Mouse (Mus musculus) thymus, adult 2 months (tissue): Measurements from ENCODE around the gene Slc25a39. TPM values are rescaled to one million over a fixed set of nuclear protein-coding genes. Genes with fewer than 3 reads are reported as not detected.

ENCODE experiments used
- DNase-seq: peaks from one replicate; pipeline ENCODE4 v3.0.0; 2021
- H3K27ac ChIP-seq: fragments of 200-500 bp; 2 replicates; pipeline ENCODE4 v1.5.1; 2012; ENCODE audit warnings: low read length, control low read depth; ENCODE audit not compliant: control insufficient read depth, insufficient read depth
- H3K27me3 ChIP-seq: fragments of 200-500 bp; 2 replicates; pipeline ENCODE4 v1.6.1; 2012; ENCODE audit warnings: mild to moderate bottlenecking, low read length, moderate library complexity, mixed read lengths; ENCODE audit not compliant: control insufficient read depth, insufficient read depth
- H3K36me3 ChIP-seq: fragments of 200-500 bp; 2 replicates; pipeline ENCODE4 v1.6.1; 2012; ENCODE audit warnings: mild to moderate bottlenecking, low read length, moderate library complexity; ENCODE audit not compliant: control insufficient read depth, insufficient read depth
- H3K4me1 ChIP-seq: fragments of 200-500 bp; replicated peaks from 2 replicates; pipeline ENCODE4 v1.6.1; 2012; ENCODE audit warnings: low read length; ENCODE audit not compliant: control insufficient read depth, insufficient read depth
- H3K4me3 ChIP-seq: fragments of 200-500 bp; 2 replicates; pipeline ENCODE4 v1.5.1; 2012; ENCODE audit warnings: mild to moderate bottlenecking, low read length, control low read depth, moderate library complexity; ENCODE audit not compliant: control insufficient read depth, insufficient read depth
- CTCF ChIP-seq: fragments of 200-500 bp; IDR thresholded peaks from 2 replicates; pipeline ENCODE4 v1.5.1; 2012; ENCODE audit warnings: mild to moderate bottlenecking, control low read depth, low read length, moderate library complexity, borderline replicate concordance; ENCODE audit not compliant: control insufficient read depth, poor library complexity, insufficient read depth; ENCODE audit errors: extremely low read depth
- POLR2A ChIP-seq: fragments of 200-500 bp; IDR thresholded peaks from 2 replicates; pipeline ENCODE4 v1.6.1; 2012; ENCODE audit warnings: mild to moderate bottlenecking, low read length, control low read depth, moderate library complexity; ENCODE audit not compliant: control insufficient read depth, poor library complexity, insufficient read depth; ENCODE audit errors: extremely low read depth
- WGBS: fragments of 180-500 bp; shearing (Covaris S2); methylation state at CpG from one replicate; pipeline ENCODE4 v1.1.7; 2018; 5-methylcytosine and 5-hydroxymethylcytosine counted together
- polyA plus RNA-seq: library from polyadenylated mRNA; depleted of rRNA; stranded (reverse); fragments of >200 nt; gene quantifications from 2 replicates; pipeline ENCODE4 v1.2.3, GENCODE M21; 2012

The Slc25a39 gene
- polyA plus RNA-seq, 1 experiment: 235 TPM

DNA sequence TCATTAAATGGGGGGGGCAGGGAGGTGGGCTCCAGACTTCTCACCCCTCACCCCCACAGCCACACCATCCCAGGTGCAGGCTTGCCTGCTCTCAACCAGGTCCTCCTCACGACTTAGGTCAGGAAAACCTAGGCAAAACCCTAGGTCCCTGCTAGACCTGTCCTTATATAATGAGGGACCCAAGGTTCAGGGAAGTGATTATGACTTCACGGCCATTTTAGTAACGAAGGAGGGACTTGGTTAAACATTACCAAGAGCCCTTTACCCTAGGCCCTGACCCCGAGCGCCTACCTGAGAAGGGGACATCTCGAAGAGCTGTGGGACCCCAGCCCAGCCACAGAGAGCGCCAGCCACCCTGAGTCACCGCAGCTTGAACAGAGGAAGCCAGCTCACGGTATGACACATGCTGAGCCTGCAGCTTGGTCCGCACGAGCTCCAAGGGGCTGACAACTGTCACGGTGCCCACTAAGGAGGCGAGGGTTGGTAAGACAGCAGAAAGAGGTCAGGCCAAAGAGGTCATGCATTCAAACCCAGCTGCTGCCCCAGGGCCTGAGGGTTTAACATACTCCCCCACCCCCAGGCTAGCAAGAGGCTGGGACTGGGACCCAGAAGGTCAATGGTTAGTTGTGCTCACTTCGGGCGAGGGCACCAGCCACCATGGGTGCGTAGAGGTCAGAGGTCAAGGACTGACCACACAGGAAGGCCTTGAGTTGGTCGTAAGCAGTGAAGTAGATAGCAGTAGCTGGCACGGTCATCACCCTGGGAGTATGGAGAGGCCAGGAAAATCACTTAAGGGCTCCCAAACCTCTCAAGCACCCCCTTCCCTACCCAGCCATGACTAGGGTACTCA, 3.4 kb downstream of the Slc25a39 start:
- WGBS: 95% methylated on average over 18 of the region's 18 CpGs
- Histone ChIP-seq H3K4me1 (peaks cover 12% of the 10 kb centered on the region), H3K27ac (no peak overlapping the region), H3K36me3 (no peaks in the 10 kb centered on the region), H3K27me3 (peaks cover 3% of the 10 kb centered on the region; the same call in 1 of the 2 replicates), H3K4me3 (no peak overlapping the region)
- no peak for TF ChIP-seq POLR2A
- no peak for DNase-seq

DNA sequence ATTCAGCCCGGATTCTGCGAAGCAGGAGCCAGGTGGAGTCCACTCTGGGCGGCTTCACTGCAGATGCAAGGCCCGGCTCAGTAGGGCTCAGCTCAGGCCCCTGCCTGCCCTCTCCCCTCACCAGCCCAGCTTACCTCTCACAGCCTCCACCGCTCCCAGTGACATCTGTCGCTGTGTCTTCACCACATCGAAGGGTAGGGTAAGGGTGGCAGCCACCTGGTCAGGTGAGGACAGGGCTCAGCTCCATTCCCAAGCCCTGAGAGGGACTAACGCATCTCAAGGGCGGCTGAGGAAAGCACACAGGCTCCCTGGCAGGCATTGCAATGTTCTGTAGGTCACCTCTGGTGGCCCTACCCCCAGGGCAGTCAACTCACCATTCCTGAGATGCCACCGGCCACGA, 4.1 kb downstream of the Slc25a39 start:
- WGBS: 97% methylated on average over 11 of the region's 11 CpGs
- Histone ChIP-seq H3K4me1 (peaks cover 12% of the 10 kb centered on the region), H3K36me3 (no peaks in the 10 kb centered on the region), H3K27me3 (peaks cover 6% of the 10 kb centered on the region; the same call in 1 of the 2 replicates), H3K4me3 (no peak overlapping the region), H3K27ac (no peak overlapping the region)
- TF ChIP-seq POLR2A: no peak
- TF ChIP-seq CTCF: no peak
- no peak for DNase-seq

DNA sequence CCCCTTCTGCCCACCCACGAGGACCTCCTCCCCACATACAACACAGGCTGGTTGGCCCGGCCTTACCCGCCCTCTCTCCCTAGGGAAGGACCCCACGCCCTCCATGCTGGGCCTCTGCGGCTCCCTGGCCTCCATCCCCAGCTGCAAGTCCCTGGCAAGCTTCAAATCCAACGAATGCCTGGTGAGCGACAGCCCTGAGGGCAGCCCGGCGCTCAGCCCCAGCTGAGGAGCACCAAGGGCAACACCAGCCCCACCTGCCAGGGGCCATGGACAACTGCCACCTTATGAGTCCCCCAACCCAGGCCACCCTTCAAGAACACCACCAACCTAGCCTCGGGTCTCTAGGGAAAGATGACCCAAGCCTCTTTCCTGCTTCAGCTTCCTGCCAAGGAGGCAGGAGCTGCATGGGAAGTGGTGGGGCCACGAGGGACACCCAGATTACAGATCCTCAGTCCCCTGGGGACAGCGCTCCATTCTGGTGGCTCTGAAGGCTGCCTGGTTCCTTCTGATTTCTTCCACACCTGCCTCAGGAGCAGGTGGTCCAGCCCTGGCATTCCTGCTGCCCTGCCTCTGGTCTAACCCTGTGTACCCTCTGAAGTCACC, 5.7 kb downstream of the Slc25a39 start:
- no peaks in the 10 kb centered on the region for H3K36me3 ChIP-seq
- H3K27me3 ChIP-seq: peaks cover 6% of the 10 kb centered on the region; the same call in 1 of the 2 replicates
- no peak overlapping the region for H3K27ac ChIP-seq
- peaks cover 6% of the 10 kb centered on the region for H3K4me1 ChIP-seq
- DNase-seq: no peak
- no peak overlapping the region for H3K4me3 ChIP-seq
- WGBS: 86% methylated on average over 12 of the region's 12 CpGs
- TF ChIP-seq POLR2A (no peak), CTCF (no peak)

DNA sequence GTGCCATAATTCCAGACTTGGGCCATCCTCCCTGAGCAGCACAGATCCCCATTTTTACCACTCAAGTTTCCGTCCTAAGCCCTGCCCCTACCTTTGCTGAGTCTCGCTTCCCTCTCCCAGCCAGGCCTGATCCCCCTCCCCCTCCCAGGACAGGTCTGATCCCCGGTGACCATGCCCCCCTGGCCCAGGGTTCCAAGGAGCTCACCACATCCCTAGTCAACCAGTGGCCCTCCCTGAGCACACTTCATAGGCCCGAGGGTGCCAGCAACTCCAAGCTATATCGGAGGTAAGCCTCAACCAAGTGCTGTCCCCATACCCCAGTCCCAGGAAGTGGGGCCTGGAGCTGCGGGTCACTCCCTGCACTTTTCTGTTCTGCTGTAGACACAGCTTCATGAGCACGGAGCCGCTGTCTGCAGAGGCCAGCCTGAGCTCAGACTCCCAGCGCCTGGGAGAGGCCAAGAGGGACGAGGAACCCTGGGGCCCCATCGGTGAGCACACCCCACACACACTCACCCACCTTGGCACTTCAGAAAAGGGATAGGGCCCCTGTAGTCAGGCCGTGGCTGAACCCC, 7.1 kb downstream of the Slc25a39 start:
- 46% methylated on average over 12 of the region's 12 CpGs for WGBS
- Histone ChIP-seq H3K4me1 (no peaks in the 10 kb centered on the region; the same call in 1 of the 2 replicates), H3K27ac (no peak overlapping the region), H3K27me3 (peaks cover 6% of the 10 kb centered on the region; the same call in 1 of the 2 replicates), H3K36me3 (no peaks in the 10 kb centered on the region), H3K4me3 (no peak overlapping the region)
- DNase-seq: no peak
- TF ChIP-seq POLR2A (no peak), CTCF (no peak)

DNA sequence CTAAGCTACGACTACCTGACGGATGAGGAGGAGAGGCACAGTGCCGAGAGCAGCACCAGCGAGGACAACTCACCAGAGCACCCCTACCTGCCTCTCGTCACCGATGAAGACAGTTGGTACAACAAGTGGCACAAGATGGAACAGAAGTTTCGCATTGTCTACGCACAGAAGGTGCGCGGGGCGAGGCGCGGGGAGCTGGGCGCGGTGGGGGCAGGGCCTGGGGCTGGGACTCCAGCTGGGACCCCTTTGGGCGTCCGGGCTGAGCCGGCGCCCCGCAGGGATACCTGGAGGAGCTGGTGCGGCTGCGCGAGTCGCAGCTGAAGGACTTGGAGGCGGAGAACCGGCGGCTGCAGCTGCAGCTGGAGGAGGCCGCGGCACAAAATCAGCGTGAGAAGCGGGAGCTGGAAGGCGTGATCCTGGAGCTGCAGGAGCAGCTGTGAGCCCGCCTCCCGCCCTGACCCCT, 8.1 kb downstream of the Slc25a39 start:
- TF ChIP-seq CTCF (no peak), POLR2A (no peak)
- WGBS: 11% methylated on average over 31 of the region's 34 CpGs
- no peak overlapping the region for H3K4me3 ChIP-seq
- peaks cover 6% of the 10 kb centered on the region; the same call in 1 of the 2 replicates for H3K27me3 ChIP-seq
- no peaks in the 10 kb centered on the region for H3K4me1 ChIP-seq
- DNase-seq: no peak
- H3K36me3 ChIP-seq: no peaks in the 10 kb centered on the region
- no peak overlapping the region for H3K27ac ChIP-seq

DNA sequence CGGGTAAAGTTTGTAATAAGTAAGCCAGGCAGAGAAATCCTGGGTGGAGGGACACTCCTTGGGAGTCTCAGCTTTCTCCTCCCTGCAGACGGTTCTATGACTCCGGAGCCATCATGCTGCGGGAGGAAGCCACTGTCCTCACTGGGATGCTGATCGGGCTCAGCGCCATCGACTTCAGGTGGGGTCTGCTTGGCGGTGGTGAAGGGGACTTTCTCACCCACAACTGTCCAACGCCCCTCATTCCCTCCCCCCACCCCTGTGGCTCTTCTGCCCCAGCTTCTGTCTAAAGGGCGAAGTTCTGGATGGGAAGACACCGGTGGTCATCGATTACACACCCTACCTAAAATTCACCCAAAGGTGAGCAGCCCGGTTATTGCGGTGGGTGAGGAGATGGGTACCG, 8.6 kb downstream of the Slc25a39 start:
- 43% methylated on average over 15 of the region's 15 CpGs for WGBS
- Histone ChIP-seq H3K4me1 (peaks cover 2% of the 10 kb centered on the region), H3K27ac (no peak overlapping the region), H3K4me3 (no peak overlapping the region), H3K27me3 (peaks cover 6% of the 10 kb centered on the region; the same call in 1 of the 2 replicates), H3K36me3 (no peaks in the 10 kb centered on the region)
- no peak for DNase-seq
- TF ChIP-seq POLR2A: no peak
- no peak for TF ChIP-seq CTCF

DNA sequence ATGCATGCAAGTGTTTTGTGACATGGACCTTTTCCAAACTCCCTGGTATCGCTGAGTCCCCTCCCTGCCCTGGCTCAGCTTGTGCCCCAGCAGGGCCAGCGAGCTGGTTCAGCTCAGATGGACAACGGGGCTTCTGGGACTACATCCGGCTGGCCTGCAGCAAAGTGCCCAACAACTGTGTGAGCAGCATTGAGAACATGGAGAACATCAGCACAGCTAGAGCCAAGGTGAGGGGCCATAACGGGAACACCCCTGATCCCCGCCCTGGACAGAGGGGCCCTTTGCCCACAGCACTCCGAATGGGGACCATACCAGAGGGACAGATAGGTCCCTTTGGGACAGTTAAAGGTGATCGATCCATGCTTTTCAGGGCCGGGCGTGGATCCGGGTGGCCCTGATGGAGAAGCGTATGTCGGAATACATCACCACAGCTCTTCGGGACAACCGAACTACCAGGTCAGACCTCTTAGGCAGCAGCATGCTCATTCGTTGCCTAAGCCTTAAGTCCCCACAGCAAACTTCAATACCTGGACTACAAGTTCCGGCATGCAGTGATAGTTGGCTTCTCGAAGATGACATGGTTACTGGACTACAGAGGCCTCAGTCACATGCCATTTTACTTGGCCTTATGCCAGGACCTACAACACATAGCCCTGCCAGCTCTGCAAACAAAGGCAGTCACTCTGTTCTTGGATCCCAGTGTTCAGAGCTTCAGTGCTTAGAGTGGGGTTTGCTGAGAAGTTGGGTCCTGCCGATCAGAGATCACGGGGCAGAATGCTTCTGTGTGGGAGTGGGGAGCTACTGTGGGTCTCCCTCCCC, 9.5 kb downstream of the Slc25a39 start:
- Histone ChIP-seq H3K27me3 (peaks cover 6% of the 10 kb centered on the region; the same call in 1 of the 2 replicates), H3K4me3 (no peak overlapping the region), H3K27ac (no peak overlapping the region), H3K4me1 (peaks cover 8% of the 10 kb centered on the region), H3K36me3 (no peaks in the 10 kb centered on the region)
- DNase-seq: no peak
- 86% methylated on average over 20 of the region's 20 CpGs for WGBS
- TF ChIP-seq CTCF (no peak), POLR2A (no peak)
